Mouse (Mus musculus) midbrain, embryonic 14.5 days (tissue): ENCODE measurements around the gene Osgepl1. TPM values are rescaled to one million over a fixed set of nuclear protein-coding genes. Genes with fewer than 3 reads are reported as not detected.
A peak's percentile ranks its signal among the peaks of the same experiment; 100 is the strongest.
"Not testable (repeated sequence)": the region's sequence is repeated elsewhere in the genome, so short reads cannot be mapped to it uniquely, and the experiment has no call there.

Experiments used
- ATAC-seq: fragments of 200-750 bp; cut with Nextera tagmentation; 2 replicates; pipeline ENCODE4 v1.8.0; 2017; ENCODE audit warnings: moderate number of reproducible peaks, moderate library complexity; ENCODE audit not compliant: low FRiP score, low TSS enrichment
- DNase-seq: peaks from one replicate; pipeline ENCODE4 v3.0.0-alpha.2; 2015
- H3K27ac ChIP-seq: fragments of 300-500 bp; sonication (generic); replicated peaks from 2 replicates; pipeline ENCODE4 v1.5.1; 2014; ENCODE audit warnings: mild to moderate bottlenecking, low read depth, low read length, moderate library complexity
- H3K27me3 ChIP-seq: fragments of 300-500 bp; sonication (generic); 2 replicates; pipeline ENCODE4 v1.6.1; 2014; ENCODE audit warnings: low read length, control low read depth, mixed read lengths; ENCODE audit not compliant: control insufficient read depth, insufficient read depth
- H3K36me3 ChIP-seq: fragments of 300-500 bp; sonication (generic); 2 replicates; pipeline ENCODE4 v1.6.1; 2014; ENCODE audit warnings: low read length, control low read depth; ENCODE audit not compliant: control insufficient read depth, insufficient read depth
- H3K4me1 ChIP-seq: fragments of 300-500 bp; sonication (generic); 2 replicates; pipeline ENCODE4 v1.6.1; 2014; ENCODE audit warnings: mild to moderate bottlenecking, antibody characterized with exemption, low read length, control low read depth; ENCODE audit not compliant: control insufficient read depth, insufficient read depth
- H3K4me2 ChIP-seq: fragments of 300-500 bp; sonication (generic); 2 replicates; pipeline ENCODE4 v1.6.1; 2014; ENCODE audit warnings: mild to moderate bottlenecking, low read length, moderate library complexity
- H3K4me3 ChIP-seq: fragments of 300-500 bp; sonication (generic); replicated peaks from 2 replicates; pipeline ENCODE4 v1.5.1; 2014; ENCODE audit warnings: low read depth, low read length
- H3K9ac ChIP-seq: fragments of 300-500 bp; sonication (generic); replicated peaks from 2 replicates; pipeline ENCODE4 v1.6.1; 2014; ENCODE audit warnings: mild to moderate bottlenecking, low read length, moderate library complexity
- H3K9me3 ChIP-seq: fragments of 300-500 bp; sonication (generic); 2 replicates; pipeline ENCODE4 v1.6.1; 2016; ENCODE audit warnings: low read length, control low read depth, mixed read lengths; ENCODE audit not compliant: control insufficient read depth
- WGBS: fragments of 180-500 bp; shearing (Covaris S2); extraction: QIAGEN DNeasy Blood & Tissue Kit; methylation state at CpG from one replicate; pipeline ENCODE4 v1.1.7; 2014; 5-methylcytosine and 5-hydroxymethylcytosine counted together
- polyA plus RNA-seq: library from polyadenylated mRNA; unstranded; fragments of >200 nt; fragmentation: Nextera tagmentation; extraction: Ambion mirVana; gene quantifications from 2 replicates; pipeline ENCODE4 v1.2.1, GENCODE M21; 2014

Gene Osgepl1
- polyA plus RNA-seq, 1 experiment from 2014 or later: 24.2 TPM

DNA sequence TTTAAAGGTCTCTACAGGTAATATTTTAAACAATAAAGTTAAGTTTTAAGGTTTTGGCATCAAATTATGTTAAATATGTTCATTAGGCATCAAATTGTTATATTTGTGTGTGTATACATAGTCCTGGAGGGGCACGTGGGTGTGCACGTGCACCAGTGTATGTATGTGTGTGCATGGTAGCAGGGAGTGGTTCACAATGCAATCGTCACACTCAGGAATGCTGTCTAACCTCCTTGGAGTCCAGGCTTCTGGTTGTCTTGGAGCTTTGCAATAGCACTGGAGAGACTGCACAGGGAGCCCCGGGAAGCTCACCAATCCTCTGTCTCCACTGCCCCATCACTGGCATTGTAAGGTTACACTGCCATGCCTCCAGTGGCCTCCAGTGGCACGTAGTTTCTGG, 9.8 kb downstream of the Osgepl1 start:
- no peaks in the 10 kb centered on the region for H3K9me3 ChIP-seq
- WGBS: 96% methylated on average over 5 of the region's 5 CpGs
- H3K27me3 ChIP-seq: no peaks in the 10 kb centered on the region
- ATAC-seq: no peak
- H3K36me3 ChIP-seq: peaks cover 27% of the 10 kb centered on the region
- no peak overlapping the region for H3K27ac ChIP-seq
- no peak for DNase-seq
- H3K4me1 ChIP-seq: no peaks in the 10 kb centered on the region
- H3K4me3 ChIP-seq: no peak overlapping the region
- no peak overlapping the region for H3K9ac ChIP-seq
- H3K4me2 ChIP-seq: no peak overlapping the region

DNA sequence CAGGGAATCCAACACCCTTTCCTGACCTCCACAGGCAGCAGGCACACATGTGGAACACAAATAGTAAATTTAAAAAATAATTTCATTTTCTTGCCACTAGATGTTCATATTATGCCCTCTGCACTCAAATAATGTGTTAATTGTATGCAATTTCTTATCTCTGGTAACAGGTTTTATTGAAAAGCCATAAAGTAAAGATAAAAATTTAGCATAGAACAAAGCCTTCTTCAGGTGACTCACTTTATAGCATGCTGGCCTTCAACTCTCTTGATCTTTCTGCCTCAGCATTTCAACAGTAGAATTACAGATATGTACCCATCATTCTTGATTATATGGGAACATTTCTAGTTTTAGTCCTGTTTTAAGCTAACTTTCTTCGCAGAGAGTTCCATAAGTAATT, 10.9 kb downstream of the Osgepl1 start:
- no peak for DNase-seq
- Histone ChIP-seq H3K4me2 (no peak overlapping the region), H3K4me3 (no peak overlapping the region), H3K27me3 (no peaks in the 10 kb centered on the region), H3K36me3 (peaks cover 23% of the 10 kb centered on the region), H3K9me3 (no peaks in the 10 kb centered on the region), H3K27ac (no peak overlapping the region), H3K4me1 (no peaks in the 10 kb centered on the region), H3K9ac (no peak overlapping the region)
- no peak for ATAC-seq
- 93% methylated on average over 1 of the region's 1 CpGs for WGBS

DNA sequence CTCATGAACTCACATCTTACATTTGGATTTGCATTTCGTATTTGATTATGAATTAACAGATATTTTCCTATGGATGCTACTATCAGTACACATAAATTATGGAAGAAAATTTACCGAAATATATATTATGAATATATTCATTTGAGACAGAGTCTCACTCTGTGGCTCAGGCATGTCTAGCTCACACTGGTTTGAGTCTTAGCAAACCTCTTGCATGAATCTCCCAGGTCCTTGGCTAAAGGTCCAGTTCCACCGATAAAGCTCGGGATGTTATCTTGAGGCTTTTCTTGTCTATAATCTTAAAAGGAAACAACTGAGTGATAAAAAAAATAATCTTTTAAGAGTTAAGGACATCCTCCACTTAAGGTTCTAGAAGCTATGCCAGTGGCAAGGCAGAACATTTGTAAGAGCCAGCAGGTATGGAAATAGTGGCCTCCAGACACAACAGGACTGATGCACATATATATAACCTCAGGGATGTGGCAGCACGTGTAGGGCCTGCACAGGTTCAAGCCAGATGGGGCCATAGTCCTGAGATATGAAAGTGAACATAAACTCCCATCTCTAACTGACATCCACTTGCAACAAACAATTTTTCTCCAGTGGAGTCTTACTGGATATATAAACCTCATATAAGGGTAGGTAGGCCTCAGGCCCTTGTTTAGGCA, 11.5 kb downstream of the Osgepl1 start:
- no peaks in the 10 kb centered on the region for H3K27me3 ChIP-seq
- H3K4me3 ChIP-seq: no peak overlapping the region
- no peak overlapping the region for H3K4me2 ChIP-seq
- H3K27ac ChIP-seq: no peak overlapping the region
- WGBS: 95% methylated on average over 5 of the region's 5 CpGs
- no peaks in the 10 kb centered on the region for H3K9me3 ChIP-seq
- ATAC-seq (no peak), DNase-seq (no peak)
- no peaks in the 10 kb centered on the region for H3K4me1 ChIP-seq
- no peak overlapping the region for H3K9ac ChIP-seq
- H3K36me3 ChIP-seq: peaks cover 20% of the 10 kb centered on the region

DNA sequence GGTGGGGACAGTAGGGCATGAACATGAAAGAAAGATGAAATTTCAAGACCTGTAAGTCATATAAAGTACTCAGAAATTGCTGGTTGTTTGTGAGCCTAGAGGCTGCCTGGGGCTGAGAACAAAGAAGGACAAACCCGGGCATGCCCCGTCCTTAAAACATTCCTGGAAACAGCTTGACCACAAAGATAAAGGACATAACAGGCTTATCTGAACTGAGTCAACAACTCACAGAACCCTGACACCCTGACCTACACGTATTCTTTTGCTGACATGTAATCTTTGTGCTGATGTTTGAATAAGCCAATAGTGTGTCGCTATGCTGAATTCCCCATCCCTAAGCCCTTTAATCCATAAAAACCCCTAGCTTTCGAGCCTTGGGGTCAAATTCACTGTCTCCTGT, 20.1 kb downstream of the Osgepl1 start:
- H3K27ac ChIP-seq: not testable (repeated sequence)

DNA sequence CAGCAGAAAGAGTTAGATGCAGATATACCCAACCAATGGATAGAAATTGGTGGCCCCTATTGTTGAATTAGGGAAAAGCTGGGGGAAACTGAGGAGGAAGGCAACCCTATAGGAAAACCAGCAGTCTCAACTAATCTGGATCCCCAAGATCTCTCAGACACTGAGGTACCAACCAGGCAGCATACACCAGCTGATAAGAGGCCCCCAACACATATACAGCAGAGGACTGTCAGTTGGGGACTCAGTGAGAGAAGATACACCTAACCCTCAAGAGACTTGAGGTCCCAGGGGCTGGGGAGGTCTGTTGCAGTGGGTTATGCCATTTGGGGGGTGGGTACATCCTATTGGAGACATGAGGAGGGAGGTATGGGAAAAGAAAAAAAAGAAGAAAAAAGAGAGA, 22.0 kb downstream of the Osgepl1 start:
- DNase-seq (no peak), ATAC-seq (no peak)
- Histone ChIP-seq H3K4me1 (no peaks in the 10 kb centered on the region), H3K27me3 (no peaks in the 10 kb centered on the region), H3K4me3 (no peak overlapping the region), H3K27ac (no peak overlapping the region), H3K4me2 (no peak overlapping the region), H3K9me3 (no peaks in the 10 kb centered on the region), H3K9ac (no peak overlapping the region), H3K36me3 (peaks cover 1% of the 10 kb centered on the region; the same call in 1 of the 2 replicates)

More for the DNA sequence above, 20.1 kb downstream of the Osgepl1 start:
- H3K4me2 ChIP-seq, H3K4me3 ChIP-seq, H3K27me3 ChIP-seq, H3K36me3 ChIP-seq, ATAC-seq, H3K9me3 ChIP-seq, H3K4me1 ChIP-seq, H3K9ac ChIP-seq, DNase-seq: not testable (repeated sequence)
- 57% methylated on average over 5 of the region's 5 CpGs for WGBS

DNA sequence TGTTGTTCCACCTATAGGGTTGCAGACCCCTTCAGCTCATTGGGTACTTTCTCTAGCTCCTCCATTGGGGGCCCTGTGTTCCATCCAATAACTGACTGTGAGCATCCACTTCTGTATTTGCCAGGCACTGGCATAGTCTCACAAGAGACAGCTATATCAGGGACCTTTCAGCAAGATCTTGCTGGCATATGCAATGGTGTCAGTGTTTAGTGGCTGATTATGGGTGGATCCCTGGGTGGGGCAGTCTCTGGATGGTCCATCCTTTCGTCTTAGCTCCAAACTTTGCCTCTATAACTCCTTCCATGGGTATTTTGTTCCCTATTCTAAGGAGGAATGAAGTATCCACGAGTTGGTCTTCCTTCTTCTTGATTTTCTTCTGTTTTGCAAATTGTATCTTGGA, 24.0 kb downstream of the Osgepl1 start:
- ATAC-seq, DNase-seq, H3K27ac ChIP-seq, H3K9ac ChIP-seq, H3K4me2 ChIP-seq, H3K4me3 ChIP-seq, H3K27me3 ChIP-seq, H3K4me1 ChIP-seq, H3K9me3 ChIP-seq: not testable (repeated sequence)
- WGBS: 73% methylated on average over 2 of the region's 2 CpGs
- H3K36me3 ChIP-seq: peaks cover 16% of the 10 kb centered on the region

DNA sequence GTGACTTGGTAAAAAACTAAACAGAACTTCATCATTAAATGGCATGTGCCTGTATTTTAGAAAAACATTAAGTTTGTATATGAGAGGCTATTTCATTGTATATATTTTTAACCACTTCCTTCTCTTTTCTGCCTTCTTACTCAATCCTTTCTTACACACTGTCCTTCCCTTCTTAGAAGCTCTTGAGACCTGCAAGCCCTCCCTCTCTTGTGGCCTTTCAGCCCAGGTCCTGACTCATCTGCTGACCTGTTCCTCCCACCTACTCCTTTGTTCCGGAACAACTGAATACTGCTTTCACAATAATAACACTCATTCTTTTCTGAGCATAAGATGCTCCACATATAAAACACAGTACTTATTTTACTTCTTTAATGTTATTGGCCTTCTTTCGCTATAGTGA, 27.6 kb downstream of the Osgepl1 start:
- ATAC-seq (no peak), DNase-seq (no peak)
- Histone ChIP-seq H3K27me3 (no peaks in the 10 kb centered on the region), H3K4me3 (no peak overlapping the region), H3K36me3 (peaks cover 45% of the 10 kb centered on the region), H3K4me1 (no peaks in the 10 kb centered on the region), H3K4me2 (no peak overlapping the region), H3K27ac (no peak overlapping the region), H3K9ac (no peak overlapping the region), H3K9me3 (peaks cover 6% of the 10 kb centered on the region; the same call in 1 of the 2 replicates)
- WGBS: 98% methylated on average over 2 of the region's 2 CpGs

DNA sequence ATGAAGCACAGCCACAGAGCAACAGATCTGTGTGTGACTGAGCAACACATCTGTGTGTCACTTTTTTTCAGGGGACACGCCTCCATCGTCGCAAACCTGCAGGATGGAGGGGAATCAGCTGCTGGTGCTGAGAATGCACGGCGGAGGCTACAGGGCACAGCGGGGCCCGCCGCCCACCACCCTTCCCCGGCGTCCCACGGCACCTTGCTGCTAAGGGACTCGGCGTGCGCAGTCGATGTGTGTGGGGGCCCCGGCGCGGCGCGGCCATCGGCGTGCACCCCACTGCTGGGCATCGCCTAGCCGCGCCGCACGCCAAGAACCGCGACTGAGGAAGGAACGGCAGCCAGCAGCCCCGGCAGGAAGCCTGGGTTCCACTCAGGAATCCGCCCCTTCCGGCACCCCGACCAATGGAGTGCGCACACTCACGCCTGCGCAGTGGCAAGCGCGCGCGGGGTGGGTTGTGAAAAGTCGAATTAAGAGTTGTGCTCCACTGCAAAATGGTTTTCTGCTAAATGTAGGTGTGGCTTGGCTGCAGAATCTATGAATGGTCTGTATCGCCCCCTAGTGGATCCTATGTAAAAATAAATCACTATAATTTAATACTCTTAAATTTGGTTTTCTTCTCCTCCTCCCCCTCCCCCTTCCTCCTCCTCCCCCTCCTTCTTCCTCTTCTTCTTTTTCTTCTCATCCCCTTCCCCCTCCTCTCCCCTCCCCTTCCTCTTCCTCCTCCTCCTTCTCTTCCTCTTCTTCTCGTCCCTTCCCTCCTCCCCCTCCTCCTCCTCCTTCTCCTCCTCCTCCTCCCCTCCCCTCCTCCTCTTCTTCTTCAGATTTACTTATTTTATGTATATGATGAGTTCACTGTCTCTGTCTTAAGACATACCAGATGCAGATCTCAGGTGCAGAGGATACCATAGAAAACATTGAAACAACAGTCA, 39.2 kb downstream of the Osgepl1 start, which contains the start of the genes Asdurf, Gm28551 and Asnsd1:
Asdurf (minus strand) TSS at position 293 of the 935 bp plus-strand sequence.
Gm28551 (minus strand) TSS at position 341 of the 935 bp plus-strand sequence.
Asnsd1 (minus strand) TSS at position 426 of the 935 bp plus-strand sequence.
- H3K4me3 ChIP-seq: peak within 1 kb of the TSS; percentile 85
- H3K27ac ChIP-seq: peak within 1 kb of the TSS; percentile 90
- DNase-seq (peak; percentile 98), ATAC-seq (peak; percentile 100)
- peaks cover 14% of the 10 kb centered on the region for H3K36me3 ChIP-seq
- H3K9me3 ChIP-seq: 0 out of 2 replicates have a peak, but pooled peaks cover 4% of the 10 kb centered on the region
- H3K9ac ChIP-seq: peak within 1 kb of the TSS; percentile 91
- peak within 1 kb of the TSS; percentile 59 for H3K4me2 ChIP-seq
- WGBS: under 1% methylated on average over 44 of the region's 44 CpGs
- H3K27me3 ChIP-seq: no peaks in the 10 kb centered on the region
- H3K4me1 ChIP-seq: peaks cover 6% of the 10 kb centered on the region; the same call in 1 of the 2 replicates
